Mouse (Mus musculus): ENCODE measurements around the gene Mbd6.
"Not testable (repeated sequence)": the region's sequence is repeated elsewhere in the genome, so short reads cannot be mapped to it uniquely, and the experiment has no call there.

Mbd6 gene

DNA sequence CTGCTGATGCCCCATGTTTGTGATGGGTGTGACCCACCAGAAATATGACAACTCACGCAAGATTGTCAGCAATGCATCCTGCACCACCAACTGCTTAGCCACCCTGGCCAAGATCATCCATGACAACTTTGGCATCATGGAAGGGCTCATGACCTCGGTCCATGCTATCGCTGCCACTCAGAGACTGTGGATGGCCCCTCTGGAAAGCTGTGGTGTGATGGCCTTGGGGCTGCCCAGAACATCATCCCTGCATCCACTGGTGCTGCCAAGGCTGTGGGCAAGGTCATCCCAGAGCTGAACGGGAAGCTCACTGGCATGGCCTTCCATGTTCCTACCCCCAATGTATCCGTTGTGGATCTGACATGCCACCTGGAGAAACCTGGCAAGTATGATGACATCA lies 24.7 kb upstream of the Mbd6 start:
- not testable (repeated sequence) for DNase-seq (ENCODE audit: low spot score in 2 of 2)

- DNase-seq (ENCODE audit: low spot score in 2 of 2), result no peak
Measured at GRCm38 (mm10) chr10:127312858-127313257, 24.0 kb upstream of the Mbd6 start.

DNA sequence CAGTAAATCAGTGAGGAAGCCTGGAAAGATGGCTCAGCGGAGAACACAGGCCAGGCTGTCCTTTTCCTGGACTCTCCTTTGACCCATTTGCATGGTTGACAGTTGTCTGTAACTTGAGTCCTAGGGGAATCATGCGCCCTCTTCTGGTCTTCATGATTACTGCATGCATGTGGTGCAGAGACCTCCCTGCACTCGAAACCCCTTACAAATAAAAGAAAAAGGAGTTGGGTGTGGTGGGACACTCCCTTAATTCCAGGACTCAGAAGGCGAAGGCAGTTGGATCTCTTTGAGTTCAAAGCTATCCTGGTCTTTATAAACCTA lies 23.5 kb upstream of the Mbd6 start:
- peak; percentile 86 to 89 for DNase-seq (ENCODE audit: low spot score in 2 of 2)

DNA sequence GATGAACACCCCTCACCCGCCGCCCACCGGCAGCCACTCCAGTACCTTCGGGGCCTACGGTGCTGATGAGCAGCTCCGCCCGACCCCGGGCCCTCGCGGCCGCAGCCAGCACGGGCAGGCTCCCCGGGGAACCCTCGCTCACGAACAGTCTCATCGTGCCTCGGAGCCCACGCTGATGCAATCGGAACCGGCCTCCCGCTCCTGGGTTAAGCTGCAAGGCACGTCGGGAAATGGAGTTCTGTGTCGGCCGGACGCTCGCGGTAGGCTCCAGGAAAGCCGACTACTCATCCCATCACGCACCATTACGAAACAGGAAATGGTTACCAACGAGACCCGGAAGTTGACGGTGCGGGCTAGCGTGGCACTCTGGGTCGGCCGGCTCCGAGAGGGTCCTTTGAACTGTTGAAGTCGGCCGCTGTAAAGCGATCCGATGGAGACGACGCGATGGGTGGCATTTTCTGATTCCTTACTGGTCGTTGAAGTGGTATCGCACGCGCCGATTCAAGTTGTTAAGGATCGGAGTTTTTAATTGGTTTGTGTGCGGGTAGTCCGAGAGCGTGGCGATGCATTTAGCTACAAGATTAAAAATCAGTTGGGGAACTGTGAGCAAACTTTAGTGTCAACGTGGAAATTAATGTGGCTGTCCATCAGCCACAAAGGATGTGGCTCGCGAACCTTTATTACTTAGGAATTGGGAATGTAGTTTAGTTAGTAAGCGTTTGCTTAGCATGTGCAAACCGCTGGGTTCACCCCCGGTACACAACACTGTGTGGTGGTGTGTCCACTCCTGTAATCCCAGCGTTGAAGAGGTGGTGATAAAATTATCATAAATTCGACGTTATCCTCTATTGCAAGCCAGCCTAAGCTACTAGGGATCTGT lies 22.9 kb upstream of the Mbd6 start, which contains the start of gene Mars:
Gene Mars, minus strand, starts transcription at position 311 of the 880 bp plus-strand sequence.
- DNase-seq (ENCODE audit: low spot score in 2 of 2), result peak; percentile 86 to 94

DNA sequence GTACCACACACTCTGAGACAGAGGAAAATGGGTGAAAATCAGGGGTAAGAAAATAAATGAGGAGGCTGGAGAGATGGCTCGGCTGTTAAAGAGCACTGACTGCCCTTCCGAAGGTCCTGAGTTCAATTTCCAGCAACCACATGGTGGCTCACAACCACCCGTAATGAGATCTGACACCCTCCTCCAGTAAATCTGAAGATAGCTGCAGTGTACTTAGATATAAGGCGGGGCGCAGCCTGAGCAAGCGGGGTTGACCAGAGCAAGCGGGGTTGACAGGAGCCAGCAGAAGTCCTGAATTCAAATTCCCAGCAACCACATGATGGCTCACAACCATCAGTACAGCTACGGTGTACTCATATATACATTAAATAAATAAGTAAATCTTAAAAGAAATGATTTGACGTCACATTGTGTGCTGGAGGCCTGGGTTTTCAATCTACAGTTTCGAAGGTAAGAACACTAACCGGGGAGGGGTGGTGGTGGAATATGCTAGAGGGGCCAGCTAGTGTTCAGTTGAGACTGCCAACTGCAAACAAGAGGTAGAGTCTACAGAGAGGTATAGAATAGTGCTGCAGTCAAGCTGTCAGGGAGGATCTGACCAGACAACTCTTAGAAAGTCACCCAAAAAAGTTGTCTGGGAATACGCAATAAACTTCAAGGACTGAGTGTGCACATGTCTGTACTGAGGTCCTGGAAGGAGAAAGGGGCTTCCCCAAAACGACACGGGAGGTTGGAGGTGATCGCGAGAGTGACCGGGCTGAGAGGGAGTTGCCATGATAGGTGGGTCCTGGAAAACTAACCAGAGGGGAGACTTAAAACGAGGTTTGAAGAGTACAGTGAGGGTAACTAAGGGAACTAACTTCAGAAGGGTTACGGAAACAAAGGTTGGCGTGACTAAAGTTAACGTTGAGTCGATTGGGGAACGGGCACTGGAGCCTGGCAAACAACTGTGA lies 22.0 kb upstream of the Mbd6 start:
- DNase-seq (ENCODE audit: low spot score in 2 of 2), result peak; percentile 50 to 53

GRCm38 (mm10) chr10:127309167-127309566 lies 20.3 kb upstream of the Mbd6 start:
- not testable (repeated sequence) for DNase-seq (ENCODE audit: low spot score in 2 of 2)

GRCm38 (mm10) chr10:127303136-127303535 lies 14.3 kb upstream of the Mbd6 start:
- DNase-seq (ENCODE audit: low spot score in 2 of 2), result no peak

DNA sequence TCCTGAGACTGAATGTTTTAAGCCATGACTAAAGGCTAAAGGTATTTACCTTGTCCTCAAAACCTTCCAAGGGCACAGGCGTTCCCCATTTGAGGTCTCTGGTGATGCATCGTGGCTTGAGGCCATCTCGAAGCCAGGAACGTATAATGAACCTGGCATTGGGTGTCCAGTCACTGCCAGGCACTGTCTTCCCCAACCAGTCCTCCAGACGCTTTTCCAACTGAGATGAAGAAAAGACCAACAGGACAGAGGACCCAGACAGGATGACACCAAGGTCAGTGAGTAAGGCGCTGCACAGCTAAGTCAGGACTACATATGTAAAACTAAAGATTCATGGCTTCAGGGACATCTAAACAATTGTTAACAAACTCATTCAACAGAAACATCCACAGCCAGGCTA lies 11.5 kb upstream of the Mbd6 start:
- no peak for DNase-seq (ENCODE audit: low spot score in 2 of 2)

GRCm38 (mm10) chr10:127297015-127297871 lies 8.4 kb upstream of the Mbd6 start:
- DNase-seq (ENCODE audit: low spot score in 2 of 2), result no peak

DNA sequence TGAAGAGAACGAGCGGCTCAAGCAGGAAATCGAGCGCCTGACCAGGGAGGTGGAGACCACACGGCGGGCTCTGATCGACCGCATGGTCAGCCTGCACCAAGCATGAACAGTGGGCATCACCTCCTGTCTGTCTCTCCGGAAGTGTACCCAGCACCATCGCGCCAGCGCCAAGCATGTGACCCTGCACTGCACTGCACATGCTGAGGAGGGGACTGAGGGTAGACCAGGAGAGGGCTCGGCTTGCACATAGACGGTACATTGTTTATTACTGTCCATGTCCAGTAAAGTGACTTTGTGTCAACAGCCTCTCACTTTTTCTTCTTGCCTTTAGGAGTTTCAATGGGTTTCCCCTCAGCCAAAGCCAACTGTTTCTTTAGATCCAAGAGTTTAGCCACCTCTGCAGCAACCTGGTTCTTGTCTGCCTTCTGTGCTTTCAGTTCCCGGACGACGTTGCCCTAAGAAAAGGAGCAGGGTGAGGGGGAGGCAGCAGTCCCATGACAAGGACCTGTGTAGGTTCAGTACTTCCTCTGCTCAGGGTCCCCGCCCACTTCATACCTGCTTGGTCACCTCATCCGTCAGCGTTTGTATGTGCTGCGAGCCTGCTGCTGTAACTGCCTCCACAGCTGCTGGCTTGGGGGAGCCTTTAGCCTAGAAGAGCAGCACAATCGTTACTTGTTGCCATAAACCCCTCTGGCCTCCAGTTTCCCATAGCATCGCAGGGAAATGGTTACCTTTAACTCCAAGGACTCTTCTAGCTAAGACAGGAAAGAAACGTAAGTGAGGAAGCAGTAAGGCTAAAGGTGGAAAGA lies 7.4 kb upstream of the Mbd6 start:
- no peak for DNase-seq (ENCODE audit: low spot score in 2 of 2)

DNA sequence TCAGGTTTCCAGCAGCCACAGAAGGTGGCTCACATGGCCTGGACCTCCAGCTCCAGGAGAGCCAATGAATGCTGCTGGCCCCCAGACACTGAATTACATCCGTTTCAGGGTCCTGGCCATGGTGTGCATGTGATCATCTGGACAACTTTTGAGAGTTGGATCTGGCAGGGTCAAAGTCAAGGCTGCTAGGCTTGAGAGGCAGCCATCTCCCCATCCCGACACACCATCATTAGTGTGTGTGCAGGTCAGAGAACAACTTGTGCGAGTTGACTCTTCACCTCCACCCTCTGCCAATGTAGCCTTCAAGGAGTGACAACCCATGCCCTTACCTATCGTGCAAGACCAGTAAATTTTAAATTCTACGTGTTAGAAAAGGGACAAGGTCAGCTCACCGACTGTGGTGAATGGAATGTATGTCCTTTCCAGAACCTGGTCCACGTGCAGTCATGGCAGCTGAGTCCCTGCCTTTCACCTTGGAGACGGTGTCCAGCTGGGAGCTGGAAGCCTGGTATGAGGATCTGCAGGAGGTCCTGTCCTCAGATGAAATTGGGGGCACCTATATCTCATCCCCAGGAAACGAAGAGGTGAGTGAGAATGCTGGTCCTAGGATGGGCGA lies 6.2 kb upstream of the Mbd6 start:
- no peak for DNase-seq (ENCODE audit: low spot score in 2 of 2)

- DNase-seq (ENCODE audit: low spot score in 2 of 2), result no peak
Measured at GRCm38 (mm10) chr10:127293590-127294113, 4.8 kb upstream of the Mbd6 start.

DNA sequence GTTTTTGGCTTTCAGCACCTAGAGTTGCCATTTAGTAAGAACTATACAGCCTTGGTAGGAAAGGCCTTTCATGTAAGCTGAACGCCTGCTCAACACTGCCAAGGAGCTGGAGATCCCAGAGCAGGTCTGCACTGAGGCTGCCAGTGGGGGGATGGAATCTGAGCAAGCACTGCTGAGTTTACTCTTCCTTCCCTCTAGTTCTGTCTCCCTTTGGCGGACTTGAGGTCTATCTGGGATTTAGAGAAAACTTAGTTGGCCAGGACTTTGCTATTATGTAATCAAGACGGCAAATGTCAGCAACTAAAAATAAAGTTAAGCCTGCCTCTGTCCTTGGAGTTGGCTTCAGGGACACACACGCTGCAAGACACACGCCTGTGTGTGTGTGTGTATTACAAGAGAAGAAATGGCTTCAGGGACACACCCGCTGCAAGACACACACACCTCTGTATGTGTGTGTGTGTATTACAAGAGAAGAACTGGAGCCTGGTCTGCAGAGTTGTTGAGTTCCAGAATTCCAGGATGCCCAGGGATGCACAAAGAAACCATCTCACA lies 4.2 kb upstream of the Mbd6 start:
- DNase-seq (ENCODE audit: low spot score in 2 of 2), result no peak

- peak; percentile 27 to 57 for DNase-seq (ENCODE audit: low spot score in 2 of 2)
Measured at GRCm38 (mm10) chr10:127291881-127292638, 3.2 kb upstream of the Mbd6 start.

GRCm38 (mm10) chr10:127290930-127291880 lies 2.4 kb upstream of the Mbd6 start:
- DNase-seq (ENCODE audit: low spot score in 2 of 2), result peak; percentile 76

DNA sequence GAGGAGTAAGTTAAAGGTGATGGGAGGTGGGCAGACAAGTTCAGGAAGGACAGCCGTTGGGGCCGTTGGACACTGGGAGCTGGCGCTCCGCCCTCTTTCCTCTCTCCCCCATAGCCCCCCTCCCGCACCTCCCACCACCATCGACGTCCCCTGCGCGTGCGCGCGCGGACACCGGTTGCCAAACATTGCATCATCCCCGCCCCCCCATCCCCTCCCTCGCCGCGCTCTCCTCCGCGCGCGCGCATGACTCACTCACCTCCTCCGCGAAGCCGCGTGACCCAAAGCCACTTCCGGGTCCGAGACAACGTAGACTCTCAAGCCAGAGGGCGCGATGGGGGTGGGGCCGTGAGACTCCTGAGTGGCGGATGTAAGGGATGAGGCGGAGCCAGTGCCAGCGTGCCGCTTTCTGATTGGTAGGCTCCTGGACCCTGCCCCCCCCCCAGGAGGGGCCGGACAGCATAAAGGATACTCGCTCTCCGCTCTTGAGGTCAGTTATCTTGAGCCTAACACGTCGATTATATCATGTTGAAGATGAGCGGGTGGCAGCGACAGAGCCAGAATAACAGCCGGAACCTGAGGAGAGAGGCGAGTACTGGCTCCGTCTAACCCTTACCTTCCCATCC lies 1.6 kb upstream of the Mbd6 start:
- peak; percentile 97 to 100 for DNase-seq (ENCODE audit: low spot score in 2 of 2)

GRCm38 (mm10) chr10:127289573-127290191 lies 864 bp upstream of the Mbd6 start:
- DNase-seq (ENCODE audit: low spot score in 2 of 2), result peak; percentile 66

Measured in spleen, postnatal 10 days (tissue).